ENCODE assay signal across 20 mouse cellular contexts in genomic region chr2:179573786-179574185, GRCm38 (mm10).
"Had no signal": no experiment of that assay in that cellular context is flagged by ENCODE, and none has a peak within 500 bp of the region (broad histone marks: within the 10 kb centered on the region; RNA-seq: fewer than 3 reads in every experiment).

No protein-coding gene starts in this region.

- H3K9me3 ChIP-seq: midbrain, embryonic 10.5 days; midbrain, embryonic 12.5 days; neural tube, embryonic 12.5 days; neural tube, embryonic 15.5 days; stomach, embryonic 15.5 days had no signal

- H3K9ac ChIP-seq: liver, embryonic 14.5 days; lung, embryonic 14.5 days; midbrain, embryonic 12.5 days; neural tube, embryonic 12.5 days; neural tube, embryonic 15.5 days; stomach, embryonic 15.5 days had no signal

- H3K27me3 ChIP-seq: neural tube, embryonic 12.5 days; neural tube, embryonic 15.5 days; stomach, embryonic 15.5 days had no signal

- H3K4me1 ChIP-seq: stomach, embryonic 15.5 days had no signal

- H3K4me2 ChIP-seq: lung, embryonic 14.5 days; midbrain, embryonic 12.5 days; neural tube, embryonic 15.5 days; stomach, embryonic 15.5 days had no signal

- DNase-seq: lung, adult 18-20 months; lung, embryonic 14.5 days; lung, postnatal 10 days; lung, postnatal 4 days; retina, postnatal 1 day; right cerebral cortex, adult 18-20 months; right cerebral cortex, postnatal 25 days; right cerebral cortex, postnatal 4 days; thymus, adult 2 months; thymus, postnatal 25 days; thymus, postnatal 4 days had no signal

- H3K36me3 ChIP-seq: midbrain, embryonic 10.5 days; midbrain, embryonic 12.5 days; neural tube, embryonic 12.5 days; neural tube, embryonic 15.5 days; stomach, embryonic 15.5 days had no signal

- H3K4me3 ChIP-seq: midbrain, embryonic 10.5 days; midbrain, embryonic 12.5 days; myocyte; neural tube, embryonic 12.5 days; neural tube, embryonic 15.5 days; stomach, embryonic 15.5 days had no signal

- H3K27ac ChIP-seq: liver, embryonic 14.5 days; midbrain, embryonic 10.5 days; midbrain, embryonic 12.5 days; neural tube, embryonic 12.5 days; stomach, embryonic 15.5 days; stomach, postnatal 0 days had no signal

- ATAC-seq: midbrain, embryonic 16.5 days had no signal
